Mouse (Mus musculus) heart, postnatal 10 days (tissue): ENCODE data around the gene Rnf103. TPM values are rescaled to one million over a fixed set of nuclear protein-coding genes. Genes with fewer than 3 reads are reported as not detected.

ENCODE experiments used
- total RNA-seq, 2 experiments: library from RNA; stranded (reverse); gene quantifications; 2 replicates each; pipeline ENCODE4 v1.2.3; 2021

Rnf103 gene
- total RNA-seq, 2 experiments from 2014 or later: 30.1 to 32.7 TPM

Other genes with a start within 250 kb of the Rnf103 start
- 10 to 100 TPM; 51.0 to 55.9 TPM for gene Krcc1, start 222.2 kb upstream of the Rnf103 start, total RNA-seq
- gene Smyd1, start 171.7 kb upstream of the Rnf103 start, total RNA-seq: 100 to 1,000 TPM; 361 to 384 TPM
- gene Cd8b1, start 171.1 kb upstream of the Rnf103 start, total RNA-seq: under 1 TPM; 0.74 to 0.79 TPM
- gene Cd8a, start 120.5 kb upstream of the Rnf103 start, total RNA-seq: 1 to 10 TPM in 1 of 2 experiments, under 1 TPM in 1; 0.60 to 2.6 TPM
- gene Rmnd5a, start 53.3 kb upstream of the Rnf103 start, total RNA-seq: 10 to 100 TPM; 58.0 to 64.8 TPM
- gene Chmp3, start 49.9 kb downstream of the Rnf103 start, total RNA-seq: 10 to 100 TPM; 62.8 to 67.7 TPM
- gene Kdm3a, start 139.1 kb downstream of the Rnf103 start, total RNA-seq: 10 to 100 TPM; 32.1 to 33.1 TPM
- 10 to 100 TPM; 20.1 to 21.7 TPM for gene Reep1, start 213.7 kb downstream of the Rnf103 start, total RNA-seq